Mouse (Mus musculus): ENCODE measurements around the gene Fcgr3.
"Not testable (repeated sequence)": the region's sequence is repeated elsewhere in the genome, so short reads cannot be mapped to it uniquely, and the experiment has no call there.

DNA sequence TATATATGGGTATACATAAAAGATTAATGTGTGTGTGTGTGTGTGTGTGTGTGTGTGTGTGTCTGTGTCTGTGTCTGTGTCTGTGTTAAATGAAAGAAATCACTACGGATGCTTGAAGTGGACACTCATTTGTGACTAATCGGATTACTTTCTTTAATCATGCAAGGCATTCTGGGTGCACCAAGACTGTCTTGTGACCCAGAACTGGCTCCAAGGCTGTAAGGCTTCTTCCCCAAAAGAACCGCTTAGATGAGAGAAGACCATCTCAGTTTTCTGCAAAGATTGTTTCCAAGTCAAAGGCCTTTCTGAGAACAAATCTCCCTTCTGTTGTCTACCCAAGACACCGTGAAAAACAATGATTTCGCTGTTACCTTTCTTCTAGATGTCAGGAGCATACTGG, 12.5 kb upstream of the Fcgr3 start:
- not testable (repeated sequence) for TF ChIP-seq CTCF (IDR thresholded peaks at IDR 0.05; ENCODE audit: insufficient read depth, low read length); POLR2A (IDR thresholded peaks at IDR 0.05; ENCODE audit: borderline replicate concordance, extremely low read depth, low read depth, low read length)
